Mouse (Mus musculus) G1E-ER4 (cell line): ENCODE measurements around the gene Ttc6. TPM values are rescaled to one million over a fixed set of nuclear protein-coding genes. Genes with fewer than 3 reads are reported as not detected.

Experiments used
- GATA1 ChIP-seq: IDR thresholded peaks from one replicate; pipeline ENCODE4 v1.8.0; 2012; ENCODE audit warnings: low read length, inconsistent platforms
- polyA plus RNA-seq: library from polyadenylated mRNA; stranded (reverse); fragments of >175 nt; gene quantifications from 2 replicates; pipeline ENCODE4 v1.2.3, GENCODE M21; 2012

Gene Ttc6
- polyA plus RNA-seq, 1 experiment: not detected

DNA sequence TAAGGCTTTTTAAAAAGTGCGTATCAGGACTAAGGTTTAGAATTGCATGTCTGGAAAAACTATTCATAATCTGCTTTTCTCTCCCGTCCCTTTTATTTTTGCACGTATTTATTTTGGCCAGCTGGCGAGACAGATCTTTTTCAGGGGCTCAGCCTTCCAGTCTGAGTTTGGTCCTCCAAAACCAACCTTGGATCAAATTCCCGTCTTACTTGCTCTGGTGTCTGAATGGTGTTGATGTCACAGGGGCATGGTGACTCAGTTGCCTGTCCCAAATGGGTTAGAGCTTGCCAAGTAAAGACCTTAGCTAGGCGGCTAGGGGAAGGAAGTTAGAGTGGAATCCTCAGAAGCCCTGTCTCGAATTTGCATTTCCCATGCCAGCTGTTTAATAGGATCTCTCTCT is 200.8 kb downstream of the Ttc6 start:
- no peak for TF ChIP-seq GATA1

DNA sequence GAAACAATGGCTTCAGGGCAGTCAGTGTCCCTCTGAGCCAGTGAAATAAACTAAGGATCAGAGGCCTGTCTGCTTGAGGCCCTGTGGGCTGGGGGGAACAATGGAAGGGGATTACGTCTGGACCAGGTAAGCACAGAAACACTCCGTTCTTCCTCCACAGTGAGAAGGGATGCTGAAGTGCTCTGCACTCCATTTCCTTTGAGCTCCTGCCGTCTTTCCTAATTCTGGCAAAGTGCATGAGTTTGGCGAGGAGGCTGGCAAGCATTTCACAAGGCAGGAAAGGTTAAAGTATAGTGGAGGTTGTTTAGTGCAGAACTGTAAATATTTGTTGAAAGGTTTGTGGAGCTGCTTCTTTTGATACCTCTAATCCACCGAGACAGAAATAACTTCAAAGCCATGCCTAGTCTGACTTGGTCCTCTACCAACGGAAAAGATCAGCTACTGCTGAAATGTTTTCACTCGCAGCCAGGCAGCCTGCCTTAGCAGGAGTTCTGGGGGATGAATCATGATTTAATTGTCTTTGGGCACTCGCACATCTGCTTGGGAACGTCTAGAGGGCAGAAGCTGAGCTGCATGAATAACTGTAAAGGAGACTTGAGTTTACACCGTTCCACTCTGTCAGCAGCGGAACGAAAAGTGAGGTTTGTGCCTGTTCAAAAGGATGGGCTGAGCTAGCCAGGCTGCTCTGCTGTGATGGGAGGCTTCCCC is 212.5 kb downstream of the Ttc6 start:
- no peak for TF ChIP-seq GATA1

DNA sequence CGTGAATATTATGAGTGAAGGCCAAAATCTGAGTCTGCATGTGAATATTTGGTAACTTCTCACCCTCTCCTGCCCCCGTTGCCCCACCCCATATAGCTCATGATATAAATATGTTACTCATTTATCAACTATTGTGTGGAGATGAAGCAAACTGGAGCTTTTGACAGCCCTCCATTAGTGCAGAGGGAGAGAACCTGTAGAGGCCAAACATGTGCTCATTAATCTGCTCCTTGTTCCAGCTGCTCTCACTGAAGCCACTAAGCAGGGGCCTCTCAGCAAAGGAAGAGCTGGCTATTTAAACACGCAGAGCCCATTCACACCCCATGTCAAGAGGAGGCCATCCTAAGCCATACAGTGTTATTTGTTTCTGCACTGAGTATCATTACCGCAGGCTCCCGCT is 218.0 kb downstream of the Ttc6 start:
- TF ChIP-seq GATA1: no peak

DNA sequence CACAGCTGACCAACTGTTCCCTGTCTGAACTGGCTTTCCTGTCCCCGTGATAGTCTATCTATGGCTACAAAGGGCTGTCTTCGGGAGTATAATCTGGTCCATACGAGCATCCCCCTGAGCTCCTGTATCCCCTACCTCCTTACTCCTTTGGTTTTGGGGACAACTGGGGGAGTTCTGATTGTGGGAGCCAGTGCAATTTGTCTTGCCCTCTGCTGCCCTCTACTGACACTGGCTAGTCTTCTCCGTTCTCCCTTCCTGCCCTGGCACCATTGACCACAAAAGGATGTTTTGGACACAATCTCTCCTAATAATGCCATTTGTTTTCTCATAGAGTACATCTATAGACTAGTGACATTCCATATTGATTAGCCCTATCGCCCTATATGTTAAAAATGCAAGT is 223.6 kb downstream of the Ttc6 start:
- TF ChIP-seq GATA1: no peak

Other genes with a start within 250 kb of the Ttc6 start
- gene Foxa1, start 17.2 kb upstream of the Ttc6 start, polyA plus RNA-seq: 0.70 and 1.1 TPM in 2 replicates